Mouse (Mus musculus) erythroid progenitor cell, adult 5-6 weeks (primary cell): ENCODE measurements around the gene Idh3g. TPM values are rescaled to one million over a fixed set of nuclear protein-coding genes. Genes with fewer than 3 reads are reported as not detected.

Experiments used
- ATAC-seq: replicated peaks from 2 replicates; pipeline ENCODE4 v1.8.0; 2016; ENCODE audit warnings: moderate number of reproducible peaks, mild to moderate bottlenecking, moderate TSS enrichment, inconsistent platforms; ENCODE audit not compliant: poor library complexity, low FRiP score, severe bottlenecking
- total RNA-seq, 2 experiments: library from RNA; stranded (forward) in 1 of 2; stranded (reverse) in 1 of 2; fragments of 150-400 nt in 1 of 2; fragments of 186-747, 209-891 nt in 1 of 2; gene quantifications; 2 replicates each; pipeline versions ENCODE4 v1.2.3 to v1.2.4; 2015 to 2017; ENCODE audit warnings: low replicate concordance in 2 of 2

Idh3g gene
- total RNA-seq (2015; ENCODE audit: low replicate concordance) (135 and 141 TPM in 2 replicates), total RNA-seq (2017; ENCODE audit: low replicate concordance) (68.3 and 80.2 TPM in 2 replicates)

DNA sequence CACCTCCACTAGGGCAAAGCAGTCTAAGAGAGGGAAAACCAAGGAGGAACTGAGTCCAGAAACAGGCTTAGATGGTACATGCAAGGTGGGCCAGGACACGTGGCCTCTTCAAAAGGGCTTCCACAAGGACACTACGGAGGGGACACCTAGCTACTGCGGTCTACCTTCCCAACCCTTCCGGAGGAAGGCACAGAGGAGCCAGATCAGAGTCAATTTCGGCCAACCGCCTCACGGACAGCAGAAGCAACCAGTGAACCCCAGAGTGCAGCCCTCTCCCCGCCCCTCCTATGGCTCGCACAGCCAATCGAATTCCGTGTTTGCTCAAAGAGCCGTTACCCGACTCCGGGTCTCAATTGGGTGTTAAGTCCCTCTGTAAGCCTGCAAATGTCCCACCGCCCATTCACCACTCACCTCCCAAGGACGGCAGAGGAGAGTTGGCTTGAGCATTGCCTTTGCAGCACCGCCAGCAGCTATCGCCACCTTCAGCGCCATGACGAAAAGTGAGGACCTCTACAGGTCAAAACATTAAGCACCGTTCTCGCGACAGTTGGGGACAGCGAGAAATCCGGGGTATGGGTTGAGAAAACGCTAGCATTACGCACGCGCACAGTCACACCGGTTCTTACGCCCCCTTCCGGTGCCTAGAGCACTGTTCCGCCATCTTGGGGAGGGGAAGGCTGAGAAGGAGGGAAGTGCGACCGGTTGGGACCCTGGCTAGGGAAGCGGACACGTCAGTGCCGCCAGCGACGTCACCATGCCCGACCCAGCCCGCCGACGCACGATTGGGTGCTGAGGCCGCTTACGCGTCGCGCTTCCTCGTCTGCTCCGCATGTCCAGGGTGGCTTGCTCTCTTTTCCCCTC lies at the start of gene Idh3g, which contains the start of gene Ssr4:
Idh3g (minus strand) TSS at position 534 of the 861 bp plus-strand sequence.
Ssr4 (plus strand) TSS at position 665 of the 861 bp plus-strand sequence.
- peak; percentile 89 for ATAC-seq

DNA sequence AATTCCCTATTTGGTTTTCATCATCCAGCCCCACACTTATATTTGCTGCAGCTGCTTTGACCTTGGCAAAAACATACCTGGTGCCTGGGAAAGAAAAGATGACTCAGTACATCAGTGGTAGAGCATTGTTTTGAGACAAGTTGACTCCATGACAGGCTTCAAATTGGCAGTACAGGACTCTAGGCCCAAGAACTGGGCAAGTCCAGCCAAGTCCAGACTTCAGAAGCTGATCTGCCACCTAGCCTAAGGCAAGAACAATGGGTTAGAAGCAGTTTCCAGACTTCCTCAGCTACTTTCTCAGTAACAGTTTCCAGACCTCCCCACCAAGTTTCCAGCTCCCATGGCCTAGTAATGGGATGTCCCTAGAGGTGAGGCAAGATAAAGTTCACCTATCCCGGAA lies 49.0 kb upstream of the Idh3g start:
- no peak for ATAC-seq

DNA sequence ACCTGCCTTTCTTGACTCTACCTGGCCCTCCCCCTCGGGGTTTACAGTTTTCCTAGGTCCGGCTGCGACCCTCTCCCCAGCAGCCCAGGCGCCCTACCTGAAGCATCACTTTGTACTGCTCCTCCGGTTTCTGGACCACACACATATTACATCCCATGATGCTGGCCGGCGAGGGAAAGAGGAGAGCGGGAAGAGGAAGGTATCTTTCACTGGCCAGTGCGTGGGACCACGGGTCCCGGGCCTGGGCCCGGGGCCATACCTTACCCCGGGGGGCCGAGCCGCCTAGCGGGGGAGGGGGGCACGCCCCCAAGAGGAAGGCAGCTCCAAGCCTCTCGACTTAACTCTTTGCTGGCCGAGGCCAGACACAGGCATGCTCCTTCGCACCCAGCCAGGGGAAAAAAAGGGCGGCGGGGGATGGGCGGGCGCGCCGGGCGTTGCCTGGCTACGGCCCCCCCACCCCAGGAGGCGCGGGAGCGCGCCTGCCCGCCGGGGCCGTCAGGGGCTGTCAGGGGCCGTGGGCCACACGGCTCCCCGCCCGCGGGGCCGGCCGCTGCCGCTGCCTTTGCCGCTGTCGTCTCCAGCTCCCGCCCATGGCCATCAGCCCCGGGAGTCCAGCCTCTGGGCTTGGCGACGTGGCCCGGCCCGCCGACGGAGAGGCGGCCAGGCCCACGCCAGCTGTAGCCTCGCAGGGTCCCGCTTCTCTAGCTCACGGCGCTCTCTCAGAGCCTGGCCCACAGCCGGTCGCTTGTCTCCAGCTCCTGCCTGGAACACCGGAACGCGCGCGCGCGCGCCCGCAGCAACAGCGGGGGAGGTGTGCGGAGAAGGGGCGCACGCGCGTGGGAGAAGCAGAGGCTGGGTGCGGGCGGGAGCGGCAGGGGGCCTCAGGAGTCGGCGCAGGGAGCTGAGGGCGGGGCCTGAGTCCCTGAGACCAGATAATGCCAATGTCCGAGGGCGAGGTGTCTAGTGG lies 37.8 kb upstream of the Idh3g start, which contains the start of gene Pdzd4:
Pdzd4 (minus strand) TSS at position 785 of the 967 bp plus-strand sequence.
- no peak for ATAC-seq

DNA sequence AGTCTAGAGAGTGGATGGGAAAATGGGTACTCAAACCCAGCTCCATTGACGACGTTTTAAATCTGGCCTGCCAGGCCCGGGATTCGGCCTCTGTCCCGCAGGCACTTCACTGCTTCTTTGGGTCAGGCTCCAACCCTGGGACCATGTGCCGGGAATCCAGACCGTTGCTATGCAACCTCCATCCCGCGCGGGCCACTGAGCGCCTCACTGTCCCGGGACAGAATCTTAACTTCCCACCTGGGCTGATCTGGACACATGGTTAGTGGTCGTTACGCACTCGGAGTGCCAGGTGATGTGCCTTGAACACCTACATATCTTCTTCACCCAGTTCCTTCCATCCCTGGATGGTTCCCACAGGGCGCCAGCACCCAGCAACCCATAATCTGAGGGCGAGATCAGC lies 37.0 kb upstream of the Idh3g start:
- ATAC-seq = no peak

DNA sequence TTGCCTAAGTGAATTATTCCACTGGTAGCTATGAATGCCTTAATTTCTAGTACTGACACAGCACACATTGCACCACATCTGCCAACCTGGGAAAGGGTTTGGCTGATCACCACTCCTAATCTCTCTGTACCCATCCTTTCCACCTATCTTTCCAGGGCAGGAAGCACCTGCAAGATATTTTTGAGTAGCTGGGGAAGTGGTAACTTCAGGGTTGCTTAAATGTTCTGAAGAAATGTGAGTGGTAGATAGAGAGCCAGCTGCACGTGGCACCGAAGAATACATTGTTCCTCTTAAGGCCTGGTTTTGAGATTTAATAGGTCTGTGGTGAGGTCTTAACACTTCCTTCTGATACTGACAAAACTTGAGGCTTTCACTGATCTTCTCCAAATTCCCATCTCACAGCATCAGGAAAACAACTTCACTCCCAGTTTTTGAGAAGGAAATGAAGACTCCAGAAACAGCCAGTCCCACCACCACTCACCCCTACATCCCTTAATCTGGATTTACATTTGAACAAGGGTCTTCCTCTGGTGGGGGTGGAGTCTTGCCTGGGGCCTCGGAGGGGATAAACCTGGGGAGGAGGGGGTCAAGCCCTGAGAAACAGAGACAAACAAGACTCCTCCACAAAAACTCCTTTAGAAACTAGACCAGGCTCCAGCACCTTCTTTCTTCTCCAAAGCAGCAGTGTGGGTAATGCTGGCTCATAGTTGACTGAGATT lies 30.1 kb upstream of the Idh3g start:
- no peak for ATAC-seq

DNA sequence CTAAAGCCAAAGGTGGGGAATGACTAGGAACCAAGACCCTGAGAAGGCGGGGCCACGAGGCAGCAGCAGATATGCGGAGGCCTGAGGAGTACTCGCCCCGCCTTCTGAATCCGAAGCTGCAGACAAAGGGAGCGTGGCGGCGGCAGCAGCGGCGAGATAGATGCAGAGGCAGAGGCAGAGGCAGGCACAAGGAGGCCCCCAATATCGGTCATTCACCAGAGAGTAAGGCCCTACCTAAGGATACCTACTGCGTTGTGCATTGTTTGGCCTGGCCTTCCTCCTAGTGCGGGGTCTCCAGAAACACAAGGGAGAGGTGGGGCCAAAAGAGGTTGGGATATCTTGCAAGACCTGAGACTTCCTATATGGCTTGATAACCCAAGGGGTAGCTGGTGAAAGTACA lies 28.4 kb upstream of the Idh3g start:
- no peak for ATAC-seq

DNA sequence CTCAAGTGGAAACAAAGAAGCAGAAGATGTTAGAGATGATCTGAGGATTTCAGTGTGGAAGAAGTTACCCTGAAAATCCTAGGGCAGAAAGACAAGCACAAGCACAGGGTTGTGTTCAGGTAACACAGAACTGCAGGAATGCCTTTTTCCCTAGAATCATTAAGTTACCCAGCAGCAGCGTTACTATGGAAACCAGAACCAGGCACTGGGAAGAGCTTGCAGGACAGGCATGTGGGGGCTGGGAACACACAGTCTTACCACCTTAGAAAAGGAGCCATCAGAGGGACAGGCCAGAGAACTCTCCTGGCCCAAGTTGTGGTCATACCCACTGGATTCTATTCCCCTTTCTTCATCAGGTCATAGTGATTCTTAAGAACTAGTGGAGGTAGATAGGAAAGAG lies 19.1 kb upstream of the Idh3g start:
- no peak for ATAC-seq

DNA sequence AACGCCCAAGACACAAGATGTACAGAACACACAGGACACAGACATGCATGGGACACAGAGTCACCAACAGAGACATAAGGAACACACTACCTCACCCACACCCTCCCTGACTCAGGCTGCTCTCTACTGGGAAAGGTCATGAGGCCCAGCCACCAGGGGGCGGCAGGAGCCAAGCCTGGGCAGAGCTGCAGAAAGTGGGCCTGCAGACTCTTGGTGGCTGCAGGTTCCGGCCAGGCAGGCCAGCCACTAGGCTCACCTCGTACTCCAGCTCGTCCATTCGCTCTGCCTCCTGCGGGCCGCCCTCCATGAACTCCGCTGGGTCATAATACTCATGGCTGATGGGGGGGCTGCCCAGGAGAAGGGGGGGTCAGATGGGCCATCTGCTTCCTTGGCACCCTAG lies 11.8 kb upstream of the Idh3g start:
- ATAC-seq = peak; percentile 65

DNA sequence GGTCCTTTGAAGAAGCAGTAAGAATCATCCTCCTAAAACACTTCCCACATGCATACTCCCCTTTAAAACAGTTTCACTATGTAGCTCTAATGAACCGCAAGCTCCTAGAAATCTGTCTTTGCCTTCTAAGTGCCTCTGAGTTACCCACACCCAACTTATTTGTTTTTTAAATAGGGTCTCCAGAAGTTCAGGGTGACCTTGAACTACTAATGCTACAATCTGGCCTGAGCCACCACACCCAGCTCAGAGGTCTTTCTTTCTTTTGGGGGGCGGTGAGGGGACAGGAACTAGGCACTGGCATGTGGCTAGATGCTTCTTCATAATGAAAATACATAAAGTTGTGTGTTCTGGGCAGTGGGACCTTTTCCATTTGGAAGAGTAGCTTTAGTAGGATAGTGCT lies 10.8 kb upstream of the Idh3g start:
- no peak for ATAC-seq

DNA sequence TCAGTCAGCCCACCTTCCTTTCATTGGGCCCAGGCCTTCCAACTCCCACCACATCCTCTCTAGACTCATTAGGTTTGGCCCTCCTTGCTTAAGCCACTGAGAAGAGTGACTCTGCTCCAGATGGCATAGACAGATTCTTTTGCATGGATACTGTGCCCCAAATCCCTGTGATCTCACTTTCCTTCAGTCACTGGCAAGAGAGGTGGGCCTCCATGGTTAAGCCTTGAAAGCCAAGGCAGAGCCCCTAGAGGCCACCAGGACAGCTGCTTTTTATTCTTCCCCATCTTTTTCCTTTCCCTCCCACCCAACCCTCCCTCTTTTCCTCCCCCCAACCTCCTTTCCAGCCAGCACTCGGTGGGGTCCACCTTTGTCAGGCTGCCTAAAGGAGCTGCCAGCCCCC lies 6.8 kb upstream of the Idh3g start:
- no peak for ATAC-seq

DNA sequence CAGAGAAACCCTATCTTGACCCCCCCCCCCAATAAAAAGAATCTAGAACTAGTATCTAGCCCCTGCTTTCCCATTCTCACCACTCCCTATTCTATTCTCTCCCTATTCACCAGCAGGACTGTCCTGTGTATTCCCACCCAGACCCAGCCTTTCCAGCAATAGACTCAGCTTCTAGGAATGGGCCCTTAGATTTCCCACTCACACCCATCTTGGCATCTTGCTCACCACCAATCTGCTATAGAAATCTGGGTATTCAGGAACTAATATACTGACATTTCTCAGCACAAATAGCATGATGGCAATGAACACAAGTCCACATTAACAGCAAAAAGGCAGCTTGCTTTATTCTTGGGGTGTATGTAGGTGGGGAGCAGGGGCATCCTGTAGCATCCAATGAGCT lies 6.3 kb upstream of the Idh3g start:
- ATAC-seq = no peak

DNA sequence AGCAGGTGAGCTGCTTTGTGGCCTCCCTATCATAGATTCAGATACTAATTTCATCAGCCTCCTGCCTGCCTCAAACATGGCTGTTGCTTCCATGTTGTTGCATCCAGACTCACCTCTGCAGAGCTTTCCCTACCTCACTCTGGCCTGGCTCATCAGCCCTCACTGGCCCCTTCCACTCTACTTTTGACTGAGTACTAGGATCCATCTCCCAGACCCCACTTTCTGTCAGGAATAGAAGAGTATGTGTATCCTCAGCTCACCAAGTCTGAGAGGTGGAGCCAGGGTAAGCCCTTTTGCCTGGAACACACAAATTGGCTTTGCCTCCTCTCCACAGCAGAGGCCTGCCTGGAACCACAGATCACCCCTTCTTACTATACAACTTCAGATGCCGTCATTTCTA lies 1.8 kb upstream of the Idh3g start:
- ATAC-seq = no peak

DNA sequence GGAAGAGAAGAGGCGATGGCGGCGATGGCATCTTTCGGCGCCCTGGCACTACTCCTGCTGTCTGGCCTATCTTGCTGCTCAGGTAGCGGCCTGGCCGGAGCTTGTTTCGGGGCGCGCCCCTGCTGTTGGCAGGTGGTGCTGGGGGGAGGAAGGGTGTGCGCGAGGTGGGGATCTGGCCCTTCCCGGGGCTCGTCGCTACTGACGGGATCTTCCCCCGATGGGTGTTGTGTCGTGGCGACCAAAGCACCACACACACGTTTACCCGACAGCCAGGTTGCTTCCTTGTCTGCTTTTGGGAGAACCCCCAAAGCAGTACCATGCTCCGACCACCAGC lies 495 bp upstream of the Idh3g start:
- ATAC-seq = no peak

DNA sequence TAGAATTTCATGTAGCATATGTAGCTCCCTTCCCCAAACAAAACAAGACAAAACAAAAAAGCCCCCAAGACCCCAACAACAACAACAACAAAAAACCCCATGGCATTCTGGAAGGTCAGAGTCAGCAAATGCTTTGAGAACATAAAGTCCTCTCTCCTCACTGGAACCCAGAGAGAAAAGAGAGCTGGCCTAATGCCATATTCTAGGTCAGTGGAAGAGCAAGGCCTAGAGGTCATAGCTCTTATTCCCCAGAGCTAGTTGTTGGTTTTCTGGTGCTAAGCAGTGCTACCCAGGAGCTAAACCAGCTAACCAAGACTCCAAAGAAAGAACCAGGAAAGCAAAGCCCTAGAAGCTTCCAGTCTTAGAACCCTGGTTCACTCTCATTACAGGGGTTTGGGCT lies 1.0 kb downstream of the Idh3g start:
- ATAC-seq = no peak

DNA sequence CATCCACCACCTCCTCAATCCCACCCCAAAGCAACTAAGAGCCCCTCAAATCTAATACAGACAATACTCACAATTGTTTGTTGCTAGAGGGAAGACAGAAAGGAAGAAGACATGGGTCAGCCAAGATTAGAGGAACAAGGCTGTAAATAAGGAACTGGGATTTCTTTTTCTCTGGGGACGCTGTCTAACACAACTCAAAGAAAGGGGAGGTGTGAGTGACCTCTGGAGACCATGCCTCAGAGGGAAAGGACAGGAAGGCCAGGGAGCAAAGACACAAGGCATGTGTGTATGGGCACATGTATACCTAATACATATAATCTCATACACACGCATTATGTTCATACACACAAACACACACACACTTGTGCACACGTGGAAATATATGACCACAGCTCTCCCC lies 4.5 kb downstream of the Idh3g start:
- ATAC-seq = no peak

DNA sequence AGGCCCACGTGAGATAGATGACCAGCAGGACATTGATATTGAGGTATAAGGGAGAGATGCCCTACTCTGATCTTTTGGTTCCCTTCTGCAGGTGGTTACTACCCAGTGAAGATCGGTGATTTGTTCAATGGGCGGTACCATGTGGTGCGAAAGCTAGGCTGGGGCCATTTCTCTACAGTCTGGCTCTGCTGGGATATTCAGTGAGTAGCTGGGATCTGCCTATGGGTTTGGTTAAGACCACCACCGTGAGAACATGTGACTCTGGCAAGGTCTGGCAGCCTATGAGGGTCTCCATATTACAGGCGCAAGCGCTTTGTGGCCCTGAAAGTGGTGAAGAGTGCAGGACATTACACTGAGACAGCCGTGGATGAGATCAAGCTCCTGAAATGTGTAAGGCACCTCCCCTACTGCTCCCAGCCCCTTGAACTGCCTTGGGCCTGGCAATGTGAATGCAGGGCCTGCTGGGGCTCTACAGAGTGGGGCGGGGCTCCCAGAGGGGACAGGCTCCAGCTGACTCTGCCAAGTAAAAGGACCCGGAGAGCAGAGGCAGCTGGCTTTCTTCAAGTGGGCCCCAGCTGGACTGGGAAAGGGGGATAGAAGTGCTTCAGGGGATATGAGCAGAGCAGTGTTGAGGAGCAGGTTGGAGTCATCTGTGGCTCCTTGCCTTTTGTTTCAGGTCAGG lies 11.8 kb downstream of the Idh3g start:
- no peak for ATAC-seq

DNA sequence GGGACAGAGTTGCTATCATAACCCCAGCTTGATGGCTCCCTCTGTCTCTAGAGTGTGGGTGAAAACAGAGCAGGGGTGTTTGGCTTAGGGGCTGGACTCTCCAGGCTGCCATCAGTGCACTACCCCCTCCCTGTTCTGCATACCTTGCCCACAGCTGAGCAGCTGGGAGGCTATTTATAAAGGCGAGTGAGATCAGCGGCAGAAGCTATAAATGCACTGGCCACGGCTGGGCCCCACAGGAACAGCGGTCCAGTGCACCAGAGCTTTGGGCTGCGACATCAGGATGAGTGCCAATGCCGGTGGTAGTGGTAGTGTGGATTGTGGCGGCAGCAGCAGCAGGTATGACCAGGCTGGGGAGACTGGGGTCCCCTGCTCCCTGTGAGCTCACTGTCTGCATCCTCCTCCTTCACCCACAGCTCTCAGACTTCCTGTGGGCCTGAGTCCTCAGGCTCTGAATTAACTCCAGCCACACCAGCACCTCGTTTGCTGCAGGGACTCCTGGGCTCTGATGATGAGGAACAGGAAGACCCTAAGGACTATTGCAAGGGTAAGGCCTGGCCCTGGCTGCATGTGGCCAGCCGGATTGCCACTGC lies 12.4 kb downstream of the Idh3g start, which contains the start of gene Srpk3:
Srpk3 (plus strand) TSS at position 238 of the 593 bp plus-strand sequence.
- ATAC-seq = no peak

DNA sequence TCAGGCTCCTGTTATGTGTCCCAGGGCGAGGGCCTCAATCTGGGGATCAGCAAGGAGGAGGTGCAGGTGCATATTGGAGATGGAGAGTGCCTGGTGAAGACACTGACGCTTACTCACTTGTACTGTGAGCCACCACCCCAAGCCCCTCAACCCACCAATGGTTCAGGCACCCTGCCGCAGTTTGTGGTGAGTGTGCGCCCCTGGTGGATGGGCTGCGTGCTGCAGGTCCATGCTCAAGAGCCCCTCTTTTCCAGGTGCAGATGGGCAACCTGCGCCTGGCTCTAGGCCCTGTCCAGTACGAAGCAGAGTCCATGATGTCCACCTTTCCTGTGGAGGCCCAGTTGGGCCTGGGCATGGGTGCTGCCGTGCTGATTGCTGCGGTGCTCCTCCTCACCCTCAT lies 19.4 kb downstream of the Idh3g start:
- no peak for ATAC-seq

DNA sequence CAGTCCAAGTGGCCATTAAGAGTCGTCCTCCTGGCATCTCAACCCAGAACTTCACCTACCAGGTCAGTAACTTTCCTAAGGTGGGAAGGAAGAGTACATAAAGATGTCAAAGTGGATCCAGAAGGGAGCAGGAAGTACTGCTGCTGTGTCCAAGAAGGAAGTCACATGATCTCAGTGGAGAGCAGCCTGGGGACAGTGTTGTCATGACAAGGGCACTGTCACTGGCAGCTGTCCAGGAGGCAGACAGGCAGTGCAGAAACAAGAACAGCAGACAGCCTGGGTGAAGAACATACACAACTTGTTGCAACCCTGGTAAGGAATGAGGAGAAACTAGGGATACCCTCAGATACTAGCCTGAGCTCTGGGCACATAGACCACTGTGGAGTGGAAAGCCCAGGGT lies 21.4 kb downstream of the Idh3g start:
- no peak for ATAC-seq
